Mouse (Mus musculus) heart, embryonic 10.5 days (tissue): ENCODE results near the gene Ngrn. TPM values are rescaled to one million over a fixed set of nuclear protein-coding genes. Genes with fewer than 3 reads are reported as not detected.

Source experiments
- DNase-seq: peaks from one replicate; pipeline ENCODE4 v3.0.0-alpha.2; 2017; ENCODE audit warnings: low spot score
- H3K27ac ChIP-seq: fragments of 300-500 bp; sonication (generic); 2 replicates; pipeline ENCODE4 v1.5.1; 2016; ENCODE audit warnings: mild to moderate bottlenecking
- H3K27me3 ChIP-seq: fragments of 300-500 bp; sonication (generic); 2 replicates; pipeline ENCODE4 v1.6.1; 2016; ENCODE audit warnings: mild to moderate bottlenecking; ENCODE audit not compliant: poor library complexity, insufficient read depth, severe bottlenecking
- H3K36me3 ChIP-seq: fragments of 300-500 bp; sonication (generic); 2 replicates; pipeline ENCODE4 v1.6.1; 2016; ENCODE audit warnings: mild to moderate bottlenecking, moderate library complexity
- H3K4me1 ChIP-seq: fragments of 300-500 bp; sonication (generic); 2 replicates; pipeline ENCODE4 v1.6.1; 2016; ENCODE audit warnings: mild to moderate bottlenecking
- H3K4me3 ChIP-seq: fragments of 300-500 bp; sonication (generic); 2 replicates; pipeline ENCODE4 v1.5.1; 2016; ENCODE audit warnings: mild to moderate bottlenecking, moderate library complexity
- H3K9me3 ChIP-seq: fragments of 300-500 bp; sonication (generic); 2 replicates; pipeline ENCODE4 v1.6.1; 2016; ENCODE audit warnings: mild to moderate bottlenecking, moderate library complexity
- WGBS: fragments of 180-500 bp; shearing (Covaris S2); methylation state at CpG from one replicate; pipeline ENCODE4 v1.1.7; 2016; 5-methylcytosine and 5-hydroxymethylcytosine counted together
- polyA plus RNA-seq: library from polyadenylated mRNA; unstranded; fragments of >200 nt; fragmentation: Nextera tagmentation; extraction: Ambion mirVana; gene quantifications from 2 replicates; pipeline ENCODE4 v1.2.1, GENCODE M21; 2016

Ngrn gene
- polyA plus RNA-seq, 1 experiment from 2014 or later: 47.2 TPM

DNA sequence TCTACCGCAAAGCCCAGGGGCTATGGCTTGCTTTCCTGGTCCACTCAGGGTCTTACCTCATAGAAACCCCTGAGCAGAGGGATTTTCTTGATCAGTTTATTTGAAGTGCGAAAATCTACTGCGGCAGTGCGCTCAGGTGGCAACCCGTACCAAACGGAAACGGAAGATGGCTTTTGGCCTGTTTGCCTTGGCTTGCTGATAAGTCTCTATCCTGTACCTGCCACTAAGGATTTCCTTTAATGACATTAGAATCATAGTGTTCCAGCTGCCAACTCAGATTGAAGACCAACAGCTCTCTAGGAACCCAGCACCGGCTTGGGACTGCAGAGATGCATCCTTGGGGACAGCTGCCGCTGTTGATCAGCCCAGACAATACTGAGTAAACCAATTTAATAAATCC is 27.2 kb upstream of the Ngrn start:
- Histone ChIP-seq H3K4me3 (peak overlapping the region; percentile 22; the same call in 1 of the 2 replicates), H3K4me1 (peaks cover 24% of the 10 kb centered on the region), H3K27me3 (peaks cover 7% of the 10 kb centered on the region; the same call in 1 of the 2 replicates), H3K36me3 (peaks cover 16% of the 10 kb centered on the region), H3K9me3 (no peaks in the 10 kb centered on the region), H3K27ac (no peak overlapping the region)
- no peak for DNase-seq
- 77% methylated on average over 9 of the region's 9 CpGs for WGBS

GRCm38 (mm10) chr7:80238542-80238941 is 22.5 kb upstream of the Ngrn start:
- peaks cover 6% of the 10 kb centered on the region; the same call in 1 of the 2 replicates for H3K4me1 ChIP-seq
- no peak overlapping the region for H3K27ac ChIP-seq
- H3K9me3 ChIP-seq: no peaks in the 10 kb centered on the region
- DNase-seq: no peak
- 87% methylated on average over 10 of the region's 10 CpGs for WGBS
- peaks cover 37% of the 10 kb centered on the region for H3K36me3 ChIP-seq
- H3K4me3 ChIP-seq: no peak overlapping the region
- H3K27me3 ChIP-seq: no peaks in the 10 kb centered on the region

DNA sequence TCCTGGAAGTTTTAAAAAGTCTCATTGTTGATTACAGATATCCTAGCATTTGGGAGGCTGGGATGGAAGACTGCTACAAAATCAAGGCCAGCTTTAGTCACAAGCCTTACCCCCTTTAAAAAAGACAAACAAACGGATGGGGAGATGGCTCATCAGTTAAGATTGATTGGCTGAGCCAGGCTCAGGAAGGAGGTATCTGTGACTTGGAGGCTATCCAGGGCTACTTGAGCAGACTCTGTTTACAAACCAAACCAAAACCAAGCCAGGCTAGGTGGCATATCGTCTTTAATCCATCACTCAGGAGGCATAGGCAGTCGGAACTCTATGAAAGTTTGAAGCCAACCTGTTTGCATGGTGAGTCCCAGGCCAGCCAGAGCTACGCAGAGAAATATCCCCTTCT is 19.4 kb upstream of the Ngrn start:
- Histone ChIP-seq H3K4me3 (no peak overlapping the region), H3K27ac (no peak overlapping the region), H3K36me3 (peaks cover 37% of the 10 kb centered on the region), H3K9me3 (no peaks in the 10 kb centered on the region), H3K27me3 (no peaks in the 10 kb centered on the region), H3K4me1 (0 out of 2 replicates have a peak, but pooled peaks cover 5% of the 10 kb centered on the region)
- no peak for DNase-seq
- WGBS: 78% methylated on average over 4 of the region's 4 CpGs

DNA sequence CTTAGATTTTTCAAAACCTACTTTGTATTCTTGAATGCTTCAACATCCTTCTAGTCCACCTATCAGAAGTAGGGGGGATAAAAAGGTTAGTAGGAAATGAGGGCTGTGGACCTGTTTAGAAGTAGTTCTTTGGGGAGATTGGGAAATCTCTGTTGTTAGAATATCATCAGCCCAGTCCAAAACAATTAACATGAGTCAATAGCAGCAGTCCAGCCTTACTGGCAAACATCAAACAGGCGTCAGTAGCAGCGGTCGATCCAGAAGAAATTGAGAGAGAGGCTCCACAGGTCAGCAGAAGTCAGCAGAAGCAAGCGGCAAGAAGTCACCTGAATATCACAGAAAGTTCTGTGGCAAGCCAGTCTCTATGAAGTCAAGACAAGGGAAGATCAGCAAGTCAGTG is 16.2 kb upstream of the Ngrn start:
- H3K36me3 ChIP-seq: peaks cover 14% of the 10 kb centered on the region
- H3K27me3 ChIP-seq: no peaks in the 10 kb centered on the region
- no peak for DNase-seq
- H3K27ac ChIP-seq: no peak overlapping the region
- no peak overlapping the region for H3K4me3 ChIP-seq
- H3K4me1 ChIP-seq: peaks cover 9% of the 10 kb centered on the region; the same call in 1 of the 2 replicates
- 92% methylated on average over 4 of the region's 4 CpGs for WGBS
- no peaks in the 10 kb centered on the region for H3K9me3 ChIP-seq

DNA sequence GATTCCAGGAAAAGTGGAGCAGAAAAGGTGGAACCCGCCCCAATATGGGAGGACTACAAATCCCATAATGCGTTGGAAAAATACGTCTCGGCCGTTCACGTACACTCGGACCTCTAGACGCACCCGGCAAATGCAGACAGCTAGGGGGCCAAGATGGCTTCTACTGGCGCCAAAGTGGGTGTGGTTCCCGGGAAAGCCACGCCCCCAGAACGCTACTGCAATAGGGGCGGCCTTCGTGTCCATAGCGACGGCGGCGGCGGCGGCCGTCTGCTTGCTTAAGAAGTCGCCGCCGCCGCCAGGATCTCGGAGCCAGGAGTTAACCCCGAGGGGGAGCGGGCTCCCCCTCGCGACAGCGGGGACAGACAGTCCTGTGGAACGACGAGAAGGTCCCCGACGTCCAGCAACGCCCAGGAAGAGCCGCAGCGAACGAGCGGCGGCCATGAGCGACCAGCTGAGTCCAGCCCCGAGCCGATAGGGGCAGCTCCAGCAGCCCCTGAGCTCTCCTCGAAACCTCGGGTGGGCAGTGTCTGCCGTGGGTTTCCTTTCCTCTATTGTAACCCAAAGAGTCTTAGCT is 14.8 kb upstream of the Ngrn start, which contains the start of gene Ttll13:
Gene Ttll13, plus strand, starts transcription at position 229 of the 574 bp plus-strand sequence.
- no peaks in the 10 kb centered on the region for H3K9me3 ChIP-seq
- peaks cover 9% of the 10 kb centered on the region; the same call in 1 of the 2 replicates for H3K4me1 ChIP-seq
- WGBS: under 1% methylated on average over 48 of the region's 48 CpGs
- H3K36me3 ChIP-seq: peaks cover 2% of the 10 kb centered on the region
- H3K27me3 ChIP-seq: no peaks in the 10 kb centered on the region
- H3K4me3 ChIP-seq: peak within 1 kb of the TSS; percentile 64
- peak within 1 kb of the TSS; percentile 89 for H3K27ac ChIP-seq
- peak; percentile 99 for DNase-seq

DNA sequence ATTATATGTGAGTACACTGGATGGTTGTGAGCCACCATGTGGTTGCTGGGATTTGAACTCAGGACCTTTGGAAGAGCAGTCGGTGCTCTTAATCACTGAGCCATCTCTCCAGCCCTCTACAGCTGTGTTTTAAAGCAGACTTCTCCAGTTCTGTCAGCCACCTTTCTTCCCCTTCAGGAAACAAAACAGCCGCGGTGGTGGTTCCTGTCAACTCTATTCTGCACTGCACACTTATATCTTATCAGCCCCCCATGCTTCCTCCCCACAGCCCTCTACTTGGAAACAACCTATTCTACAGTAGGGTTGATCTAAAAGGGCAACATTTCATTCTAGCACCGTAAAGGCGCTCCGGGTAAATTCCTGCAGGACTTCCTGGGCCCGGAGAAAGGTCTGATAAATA is 14.2 kb upstream of the Ngrn start:
- DNase-seq: no peak
- Histone ChIP-seq H3K4me1 (peaks cover 9% of the 10 kb centered on the region; the same call in 1 of the 2 replicates), H3K36me3 (no peaks in the 10 kb centered on the region), H3K27me3 (no peaks in the 10 kb centered on the region), H3K4me3 (peak overlapping the region; percentile 64; the same call in 1 of the 2 replicates), H3K9me3 (no peaks in the 10 kb centered on the region), H3K27ac (peak overlapping the region; percentile 22; the same call in 1 of the 2 replicates)
- 34% methylated on average over 7 of the region's 7 CpGs for WGBS

DNA sequence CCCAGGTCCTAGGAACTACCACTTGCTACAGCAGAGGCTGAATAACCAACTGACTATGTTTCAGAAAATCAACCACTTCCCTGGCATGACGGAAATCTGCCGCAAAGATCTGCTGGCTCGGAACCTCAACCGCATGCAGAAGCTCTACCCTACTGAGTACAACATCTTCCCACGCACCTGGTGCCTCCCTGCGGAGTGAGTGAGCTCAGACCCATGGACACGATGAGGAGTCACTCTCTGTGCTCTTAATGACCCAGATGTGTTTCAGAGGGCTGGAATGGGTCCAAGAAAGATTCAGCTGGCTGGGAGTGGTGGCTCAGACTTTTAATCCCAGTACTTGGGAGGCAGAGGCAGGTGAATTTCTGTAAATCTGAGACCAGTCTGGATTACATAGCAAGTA is 8.6 kb upstream of the Ngrn start:
- Histone ChIP-seq H3K4me3 (no peak overlapping the region), H3K36me3 (no peaks in the 10 kb centered on the region), H3K27me3 (peaks cover 19% of the 10 kb centered on the region), H3K4me1 (peaks cover 8% of the 10 kb centered on the region; the same call in 1 of the 2 replicates), H3K27ac (no peak overlapping the region), H3K9me3 (no peaks in the 10 kb centered on the region)
- 78% methylated on average over 7 of the region's 7 CpGs for WGBS
- DNase-seq: no peak

- Histone ChIP-seq H3K36me3 (no peaks in the 10 kb centered on the region), H3K27me3 (peaks cover 22% of the 10 kb centered on the region), H3K4me1 (peaks cover 8% of the 10 kb centered on the region; the same call in 1 of the 2 replicates), H3K9me3 (no peaks in the 10 kb centered on the region), H3K27ac (no peak overlapping the region), H3K4me3 (no peak overlapping the region)
- WGBS: 70% methylated on average over 11 of the region's 11 CpGs
- no peak for DNase-seq
Measured at GRCm38 (mm10) chr7:80252886-80253285, 8.1 kb upstream of the Ngrn start.

GRCm38 (mm10) chr7:80255981-80256380 is 5.0 kb upstream of the Ngrn start:
- H3K9me3 ChIP-seq: no peaks in the 10 kb centered on the region
- DNase-seq: no peak
- WGBS: 65% methylated on average over 2 of the region's 2 CpGs
- H3K27ac ChIP-seq: no peak overlapping the region
- H3K4me3 ChIP-seq: no peak overlapping the region
- peaks cover 12% of the 10 kb centered on the region; the same call in 1 of the 2 replicates for H3K4me1 ChIP-seq
- peaks cover 44% of the 10 kb centered on the region for H3K27me3 ChIP-seq
- H3K36me3 ChIP-seq: no peaks in the 10 kb centered on the region

- no peak overlapping the region for H3K27ac ChIP-seq
- H3K4me1 ChIP-seq: peaks cover 15% of the 10 kb centered on the region; the same call in 1 of the 2 replicates
- peaks cover 44% of the 10 kb centered on the region for H3K27me3 ChIP-seq
- H3K36me3 ChIP-seq: no peaks in the 10 kb centered on the region
- 54% methylated on average over 2 of the region's 2 CpGs for WGBS
- DNase-seq: no peak
- H3K9me3 ChIP-seq: no peaks in the 10 kb centered on the region
- H3K4me3 ChIP-seq: no peak overlapping the region
Measured at GRCm38 (mm10) chr7:80257706-80258105, 3.3 kb upstream of the Ngrn start.

GRCm38 (mm10) chr7:80261372-80261990 is 466 bp downstream of the Ngrn start:
- H3K9me3 ChIP-seq: no peaks in the 10 kb centered on the region
- H3K27ac ChIP-seq: peak overlapping the region; percentile 90
- peaks cover 33% of the 10 kb centered on the region for H3K27me3 ChIP-seq
- H3K4me1 ChIP-seq: peaks cover 12% of the 10 kb centered on the region; the same call in 1 of the 2 replicates
- peaks cover 28% of the 10 kb centered on the region for H3K36me3 ChIP-seq
- peak; percentile 80 for DNase-seq
- WGBS: under 1% methylated on average over 32 of the region's 32 CpGs
- H3K4me3 ChIP-seq: peak overlapping the region; percentile 81

DNA sequence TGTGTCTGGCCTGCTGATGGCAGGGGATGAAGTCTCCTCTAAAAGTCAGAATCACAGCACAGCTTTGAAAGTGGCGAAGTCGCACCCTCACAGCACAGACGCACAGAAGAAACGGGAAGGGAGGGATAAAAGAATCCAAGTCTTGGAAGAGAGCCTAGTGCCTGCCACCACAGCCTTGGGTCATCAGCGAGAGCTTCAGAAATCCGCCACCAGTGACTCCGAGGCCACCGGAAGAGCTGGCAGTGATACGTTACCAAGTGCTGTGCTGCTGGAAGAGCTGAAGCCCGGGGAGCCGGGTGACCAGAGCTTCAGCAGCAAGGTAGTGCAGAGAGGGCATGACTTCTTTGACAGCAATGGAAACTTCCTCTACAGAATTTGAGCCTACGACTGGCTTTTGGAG is 3.6 kb downstream of the Ngrn start:
- Histone ChIP-seq H3K4me3 (no peak overlapping the region), H3K4me1 (peaks cover 20% of the 10 kb centered on the region), H3K9me3 (no peaks in the 10 kb centered on the region), H3K27ac (no peak overlapping the region), H3K27me3 (peaks cover 5% of the 10 kb centered on the region; the same call in 1 of the 2 replicates), H3K36me3 (peaks cover 35% of the 10 kb centered on the region)
- no peak for DNase-seq
- WGBS: 93% methylated on average over 12 of the region's 12 CpGs

GRCm38 (mm10) chr7:80267764-80268163 is 6.7 kb downstream of the Ngrn start:
- WGBS: 71% methylated on average over 1 of the region's 1 CpGs

More at GRCm38 (mm10) chr7:80267764-80268163, 6.7 kb downstream of the Ngrn start:
- no peak overlapping the region for H3K27ac ChIP-seq
- H3K4me1 ChIP-seq: peaks cover 23% of the 10 kb centered on the region
- H3K4me3 ChIP-seq: no peak overlapping the region
- peaks cover 41% of the 10 kb centered on the region for H3K36me3 ChIP-seq
- H3K27me3 ChIP-seq: no peaks in the 10 kb centered on the region
- no peak for DNase-seq
- H3K9me3 ChIP-seq: no peaks in the 10 kb centered on the region
